Mouse (Mus musculus) common myeloid progenitor, adult 5-6 weeks (primary cell): Measurements from ENCODE around the gene Frmd7. TPM values are rescaled to one million over a fixed set of nuclear protein-coding genes. Genes with fewer than 3 reads are reported as not detected.
A peak's percentile ranks its signal among the peaks of the same experiment; 100 is the strongest.

Experiments used
- ATAC-seq: replicated peaks from 2 replicates; pipeline ENCODE4 v1.8.0; 2016; ENCODE audit warnings: low read depth, mild to moderate bottlenecking, moderate TSS enrichment, inconsistent platforms; ENCODE audit not compliant: poor library complexity, severe bottlenecking
- total RNA-seq: library from RNA; stranded (forward); fragments of 200-1000, 187-1606 nt; gene quantifications from 2 replicates; pipeline ENCODE4 v1.2.3, GENCODE M21; 2017

The Frmd7 gene
- not detected in 2 replicates for total RNA-seq

- ATAC-seq: no peak
Measured at GRCm38 (mm10) chrX:50942610-50943009, at the start of gene Frmd7. Gene Frmd7 (minus strand): TSS chrX:50942710.

DNA sequence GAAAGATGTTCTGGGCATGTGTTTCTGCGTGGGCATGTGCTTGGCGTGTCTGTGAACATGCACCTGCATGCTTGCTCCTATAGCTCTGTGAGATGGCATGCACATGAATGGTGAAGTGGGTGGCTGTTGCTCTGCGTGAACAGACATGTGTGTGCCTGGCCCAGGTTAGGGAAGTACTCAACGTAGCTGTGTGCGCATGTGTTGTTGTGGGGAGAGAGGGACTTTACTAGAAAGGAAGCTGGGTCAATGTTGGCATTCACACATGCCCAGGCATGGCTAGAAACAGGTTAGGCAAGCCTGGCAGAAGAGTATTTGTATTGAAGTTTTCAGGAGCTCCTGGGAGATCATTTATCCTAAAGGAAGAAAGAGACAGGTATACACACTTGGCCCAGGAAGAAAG, 48.8 kb upstream of the Frmd7 start:
- ATAC-seq: no peak

GRCm38 (mm10) chrX:50989940-50990339, 47.4 kb upstream of the Frmd7 start:
- no peak for ATAC-seq

- no peak for ATAC-seq
Measured at GRCm38 (mm10) chrX:50988581-50988980, 46.1 kb upstream of the Frmd7 start.

GRCm38 (mm10) chrX:50978428-50978827, 35.9 kb upstream of the Frmd7 start:
- ATAC-seq: no peak

DNA sequence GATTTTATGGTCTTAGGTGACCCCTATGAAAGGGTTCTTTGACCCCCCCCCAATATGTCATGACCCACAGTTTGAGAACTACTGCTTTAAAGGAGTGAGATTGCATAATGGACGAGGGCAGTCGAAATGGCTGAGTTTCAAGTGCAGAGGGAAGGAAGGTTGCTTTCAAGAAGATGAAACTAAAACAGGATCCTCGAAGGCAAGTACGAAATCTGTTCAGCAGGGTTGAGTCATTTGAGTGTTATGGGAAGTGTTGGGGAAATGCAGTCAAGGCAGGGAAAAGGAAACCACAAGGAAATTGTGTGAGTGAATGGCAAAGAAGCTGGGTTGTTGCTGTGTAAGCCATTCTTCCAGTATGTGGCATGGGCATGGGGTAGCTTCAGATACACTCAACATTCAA, 29.6 kb upstream of the Frmd7 start:
- 0 out of 2 replicates have a peak, but pooled peaks have one; percentile 42 for ATAC-seq

GRCm38 (mm10) chrX:50969907-50970306, 27.4 kb upstream of the Frmd7 start:
- ATAC-seq: no peak

- ATAC-seq: no peak
Measured at GRCm38 (mm10) chrX:50968157-50968932, 25.8 kb upstream of the Frmd7 start.

- no peak for ATAC-seq
Measured at GRCm38 (mm10) chrX:50965157-50965556, 22.6 kb upstream of the Frmd7 start.

DNA sequence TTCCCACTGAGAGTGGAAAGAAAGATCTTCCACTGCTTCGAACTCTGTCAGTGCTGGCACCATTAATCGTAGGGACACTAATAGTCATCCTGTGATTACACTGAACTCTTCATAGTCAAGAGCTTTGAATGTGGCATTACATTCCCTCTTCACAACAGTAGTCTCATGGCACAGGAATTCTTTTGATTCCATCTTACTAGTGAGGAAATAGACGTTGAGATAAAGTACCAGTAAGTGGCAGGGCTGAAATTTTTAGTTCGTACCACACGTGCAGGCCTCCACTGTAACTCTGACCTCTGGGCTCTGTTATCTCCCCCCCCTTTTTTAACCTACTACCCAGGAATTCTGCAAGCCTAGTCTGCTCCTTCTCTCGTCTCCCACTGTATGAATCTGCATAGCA, 20.4 kb upstream of the Frmd7 start:
- ATAC-seq: no peak

- ATAC-seq: no peak
Measured at GRCm38 (mm10) chrX:50948633-50949032, 6.1 kb upstream of the Frmd7 start.

- ATAC-seq: no peak
Measured at GRCm38 (mm10) chrX:50948116-50948515, 5.6 kb upstream of the Frmd7 start.

GRCm38 (mm10) chrX:50937117-50937516, 5.4 kb downstream of the Frmd7 start:
- no peak for ATAC-seq

GRCm38 (mm10) chrX:50930309-50930708, 12.2 kb downstream of the Frmd7 start:
- no peak for ATAC-seq

- no peak for ATAC-seq
Measured at GRCm38 (mm10) chrX:50926893-50927545, 15.5 kb downstream of the Frmd7 start.

DNA sequence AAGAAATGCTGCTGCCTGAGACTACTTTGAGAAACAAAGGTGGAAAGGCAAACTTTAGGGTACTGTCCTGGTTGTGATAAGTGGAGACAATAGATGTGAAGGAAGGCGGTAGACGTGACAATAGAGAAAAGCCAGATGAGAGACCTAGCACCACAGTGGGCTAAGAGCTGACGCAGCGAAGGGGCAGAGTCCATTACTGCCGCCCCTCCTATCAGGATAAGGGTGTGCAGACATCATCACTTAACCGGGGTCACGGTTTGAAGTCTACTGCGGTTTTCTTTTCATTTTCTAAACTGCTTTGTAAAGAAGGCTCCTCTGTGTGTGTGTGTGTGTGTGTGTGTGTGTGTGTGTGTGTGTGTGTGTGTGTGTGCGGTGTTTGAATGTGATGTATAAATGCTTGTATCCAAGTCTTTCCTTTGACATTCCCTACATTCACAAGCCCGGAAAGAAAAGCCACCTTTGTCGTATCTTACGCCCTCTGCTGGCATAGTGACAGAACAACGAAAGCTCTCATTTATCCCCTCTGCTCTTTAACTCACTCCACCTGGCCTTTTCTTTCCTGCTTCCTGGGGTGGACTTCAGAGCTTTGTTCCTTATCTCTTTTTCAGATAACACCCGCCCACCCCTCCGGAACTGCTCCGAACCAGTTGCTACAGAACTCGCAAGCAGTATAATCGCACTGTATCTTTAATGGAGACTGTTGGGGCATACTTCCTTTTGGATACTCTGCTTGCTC, 17.7 kb downstream of the Frmd7 start:
- 0 out of 2 replicates have a peak, but pooled peaks have one; percentile 54 for ATAC-seq

GRCm38 (mm10) chrX:50918754-50919153, 23.8 kb downstream of the Frmd7 start:
- ATAC-seq: no peak

GRCm38 (mm10) chrX:50917389-50917788, 25.1 kb downstream of the Frmd7 start:
- no peak for ATAC-seq

GRCm38 (mm10) chrX:50909915-50910314, 32.6 kb downstream of the Frmd7 start:
- ATAC-seq: peak; percentile 39

DNA sequence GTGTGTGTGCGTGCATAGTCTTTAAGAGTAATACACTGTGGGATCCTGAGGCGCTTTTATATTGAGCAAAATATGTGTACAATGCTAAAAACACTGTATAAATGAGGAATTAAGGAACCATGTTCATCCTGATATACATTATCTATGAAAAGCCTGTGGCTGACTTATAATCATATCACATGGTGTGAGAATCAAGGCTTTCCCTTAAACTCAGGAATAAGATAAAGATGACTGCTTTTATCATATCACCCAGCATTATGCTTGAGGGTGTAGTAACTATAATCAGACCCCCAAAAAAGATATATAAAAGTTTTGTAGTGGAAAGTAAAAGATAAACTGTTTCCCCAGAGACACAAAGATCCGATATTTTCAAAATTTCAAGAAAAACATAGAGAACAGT, 39.0 kb downstream of the Frmd7 start:
- ATAC-seq: no peak

DNA sequence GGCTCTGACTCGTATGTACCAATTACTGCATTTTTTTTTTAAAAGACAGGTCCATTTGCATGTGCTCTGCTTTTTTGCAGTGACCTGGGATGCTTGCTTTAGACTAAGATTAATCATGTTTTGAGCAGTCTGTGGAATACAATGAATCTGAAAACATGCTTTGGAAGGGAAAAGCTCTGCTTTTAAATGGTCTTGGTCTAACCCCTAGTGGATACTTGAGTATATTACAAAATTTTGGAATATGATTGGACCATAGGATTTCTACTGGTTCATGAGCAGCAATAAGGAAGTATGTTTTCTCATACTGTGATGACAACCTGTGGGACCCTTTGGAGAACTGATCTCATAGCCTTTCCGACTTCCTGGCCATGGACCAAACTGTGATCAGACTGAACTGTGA, 54.5 kb downstream of the Frmd7 start:
- 0 out of 2 replicates have a peak, but pooled peaks have one; percentile 39 for ATAC-seq
